Mouse (Mus musculus): Measurements from ENCODE around the gene Pop7. TPM values are rescaled to one million over a fixed set of nuclear protein-coding genes. Genes with fewer than 3 reads are reported as not detected.

Pop7 gene
- polyA plus RNA-seq (2015; fragmentation: Nextera tagmentation; extraction: Ambion mirVana), result 84.6 and 90.0 TPM in 2 replicates

DNA sequence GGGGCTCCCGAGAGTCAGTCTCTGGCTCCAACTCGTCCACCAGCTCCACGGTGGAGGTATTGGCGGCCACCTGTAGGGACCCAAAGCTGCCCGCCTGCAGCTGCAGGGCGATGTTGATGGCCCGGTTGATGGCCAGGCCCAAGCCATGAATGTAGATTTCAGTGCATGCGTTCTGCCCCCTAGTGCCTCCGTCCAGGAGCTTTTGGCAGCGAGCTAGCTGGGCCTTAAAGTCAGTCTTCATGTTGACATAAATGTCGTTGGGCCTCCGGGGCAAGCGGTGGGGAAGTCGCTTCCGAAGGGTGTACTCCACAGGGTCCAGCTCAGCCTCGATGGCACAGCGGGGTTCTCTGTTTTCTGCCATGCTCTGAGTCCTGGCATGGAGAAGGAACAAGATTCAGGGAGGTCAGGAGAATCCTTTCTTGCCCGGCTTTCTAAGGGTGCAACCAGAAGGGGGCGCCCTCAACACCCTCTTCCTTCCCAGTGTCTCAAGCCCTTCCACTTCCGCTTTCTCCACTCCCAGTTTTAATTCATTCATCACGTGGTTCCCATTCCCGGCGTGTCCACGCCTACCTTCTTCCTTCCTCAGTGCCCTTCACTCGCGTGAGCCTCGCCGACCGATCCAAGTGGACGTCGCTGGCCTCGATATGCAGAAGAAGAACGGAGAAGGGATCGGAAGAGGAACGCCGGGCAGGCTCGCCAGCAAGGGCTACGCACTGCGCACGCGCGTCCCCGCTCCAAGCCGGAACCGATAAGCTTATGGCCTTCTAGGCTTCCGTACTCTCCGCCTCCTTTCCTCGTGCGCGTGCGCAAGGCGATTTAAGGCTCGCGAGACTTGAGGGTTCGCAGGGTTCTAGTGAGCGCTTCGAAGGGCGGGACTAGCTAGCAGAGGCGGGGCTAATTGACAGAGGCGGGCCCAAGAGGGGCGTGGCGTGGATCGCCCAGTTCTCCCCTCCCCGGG, at the start of gene Pop7:
TSS of gene Pop7 (minus strand) at position 810 of the 958 bp plus-strand sequence.
- peak; percentile 100 for DNase-seq (ENCODE audit: low spot score)

DNA sequence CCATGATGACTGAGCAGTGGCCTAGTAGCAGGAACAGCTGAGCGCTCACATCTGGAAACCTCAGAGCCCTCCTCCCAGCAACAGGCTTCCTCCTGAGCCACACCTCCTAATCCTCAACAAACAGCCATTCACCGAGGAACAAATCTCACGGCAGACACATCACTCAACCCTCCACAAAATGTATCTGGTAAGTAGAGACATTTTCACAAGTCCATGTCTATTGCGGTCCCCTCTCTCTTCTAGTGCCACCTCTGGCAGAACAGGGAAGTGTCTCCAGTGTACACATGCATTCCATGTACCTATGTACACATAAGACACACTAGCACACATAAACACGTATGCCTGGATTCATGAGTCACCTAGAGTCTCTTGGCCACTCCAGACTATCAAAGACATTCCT, 48.8 kb upstream of the Pop7 start:
- DNase-seq (ENCODE audit: low spot score), result peak; percentile 39

GRCm38 (mm10) chr5:137549840-137550239, 47.5 kb upstream of the Pop7 start:
- DNase-seq (ENCODE audit: low spot score), result no peak

- DNase-seq (ENCODE audit: low spot score), result no peak
Measured at GRCm38 (mm10) chr5:137545596-137545995, 43.3 kb upstream of the Pop7 start.

- DNase-seq (ENCODE audit: low spot score), result no peak
Measured at GRCm38 (mm10) chr5:137544926-137545325, 42.6 kb upstream of the Pop7 start.

- DNase-seq (ENCODE audit: low spot score), result no peak
Measured at GRCm38 (mm10) chr5:137541768-137542540, 39.6 kb upstream of the Pop7 start.

GRCm38 (mm10) chr5:137540991-137541390, 38.7 kb upstream of the Pop7 start:
- no peak for DNase-seq (ENCODE audit: low spot score)

DNA sequence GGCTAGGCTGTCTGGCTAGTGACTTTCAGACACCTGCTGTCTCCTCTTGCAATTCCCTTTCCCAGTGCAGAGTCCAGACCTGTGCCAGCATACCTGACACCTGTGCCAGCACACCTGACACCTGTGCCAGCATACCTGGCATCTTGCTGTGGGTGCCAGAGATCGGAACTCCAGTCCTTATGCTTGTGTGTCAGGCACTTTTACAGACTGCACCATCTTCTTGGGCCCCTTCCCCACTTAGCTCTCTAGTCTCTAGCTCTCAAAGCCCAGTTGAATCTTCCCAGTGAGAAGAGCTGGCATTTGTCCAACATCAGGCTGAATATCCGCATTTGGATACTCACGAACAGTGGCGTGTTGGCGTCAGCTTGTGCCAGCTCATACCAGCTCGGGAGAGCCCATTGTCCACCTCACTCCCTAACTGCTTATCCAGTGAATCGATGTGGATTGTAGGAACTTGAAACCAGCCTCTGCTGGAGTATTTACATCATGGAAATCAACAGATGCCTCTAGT, 37.0 kb upstream of the Pop7 start:
- DNase-seq (ENCODE audit: low spot score), result no peak

- no peak for DNase-seq (ENCODE audit: low spot score)
Measured at GRCm38 (mm10) chr5:137537461-137537860, 35.1 kb upstream of the Pop7 start.

DNA sequence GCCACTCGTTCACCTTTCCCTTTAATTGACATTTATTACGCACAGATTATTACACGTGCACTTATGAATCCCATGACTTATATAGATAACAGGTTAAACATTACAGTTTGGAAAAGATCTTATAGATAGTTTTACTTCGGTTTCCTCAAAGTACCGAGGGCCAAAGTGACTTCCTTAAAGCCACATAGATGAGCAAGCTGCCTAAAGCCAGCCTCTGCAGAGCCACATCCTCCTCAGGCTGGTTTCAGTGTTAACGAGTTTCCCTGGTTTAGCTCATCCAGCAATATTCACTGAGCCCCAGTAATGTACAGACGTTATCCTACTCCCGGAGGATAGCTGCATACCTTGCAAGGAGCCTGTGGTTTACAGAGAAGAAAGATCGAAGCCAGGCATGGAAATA, 33.0 kb upstream of the Pop7 start:
- no peak for DNase-seq (ENCODE audit: low spot score)

- DNase-seq (ENCODE audit: low spot score), result no peak
Measured at GRCm38 (mm10) chr5:137534762-137535161, 32.4 kb upstream of the Pop7 start.

DNA sequence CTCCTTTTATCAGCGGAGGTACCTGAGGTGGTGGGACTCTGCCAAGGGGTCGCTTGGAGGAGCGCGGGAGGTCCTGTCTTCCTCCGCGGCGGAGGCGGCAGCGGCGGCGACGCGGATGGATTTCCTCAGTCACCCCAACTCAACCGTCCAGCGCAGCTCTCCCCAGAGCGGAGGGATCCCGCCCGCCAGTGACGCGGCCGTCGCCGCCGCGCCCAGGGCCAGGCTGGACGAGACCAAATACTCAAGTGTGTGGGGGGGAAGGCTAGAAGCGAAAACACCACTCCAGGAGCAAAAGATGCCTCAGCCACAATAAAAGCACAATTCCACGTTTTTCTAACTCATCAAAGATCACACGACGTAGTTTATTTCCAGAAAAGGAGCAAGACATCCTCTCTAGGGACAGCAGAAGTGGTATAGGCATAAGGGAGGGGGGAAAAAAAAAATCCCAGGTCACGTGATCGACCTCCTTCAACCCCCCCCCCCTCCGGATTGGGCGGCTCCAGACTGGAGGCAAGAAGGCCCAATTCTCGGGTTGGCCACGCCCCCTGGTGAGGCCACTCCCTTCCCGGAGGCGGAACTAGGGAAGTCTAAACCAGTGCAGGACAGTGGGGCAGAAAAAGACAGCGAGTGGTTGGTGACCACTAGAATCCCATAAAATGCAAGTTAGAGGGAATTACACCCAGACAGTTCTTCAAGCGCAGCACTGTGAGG, 31.0 kb upstream of the Pop7 start, which contains the start of the genes Epo and Gnb2:
TSS of gene Epo (minus strand) at position 126 of the 711 bp plus-strand sequence.
TSS of gene Gnb2 (minus strand) at position 394 of the 711 bp plus-strand sequence.
- DNase-seq (ENCODE audit: low spot score), result peak; percentile 98

DNA sequence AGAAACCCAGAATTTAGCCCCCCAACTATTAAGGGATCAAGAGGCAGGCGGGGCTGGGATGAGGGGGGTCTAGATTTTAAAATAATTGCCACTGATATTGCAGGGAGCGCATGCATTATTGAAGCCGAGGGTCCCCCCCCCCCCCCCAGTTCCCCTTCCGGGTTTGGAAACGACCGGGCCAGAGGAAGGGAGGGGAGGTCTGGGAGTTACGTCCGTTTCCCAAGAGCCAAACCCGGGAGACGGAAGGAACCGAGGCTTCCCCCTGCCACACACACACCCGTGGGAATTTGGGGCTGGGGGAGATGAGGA, 30.4 kb upstream of the Pop7 start:
- no peak for DNase-seq (ENCODE audit: low spot score)

- DNase-seq (ENCODE audit: low spot score), result no peak
Measured at GRCm38 (mm10) chr5:137532131-137532807, 30.0 kb upstream of the Pop7 start.

DNA sequence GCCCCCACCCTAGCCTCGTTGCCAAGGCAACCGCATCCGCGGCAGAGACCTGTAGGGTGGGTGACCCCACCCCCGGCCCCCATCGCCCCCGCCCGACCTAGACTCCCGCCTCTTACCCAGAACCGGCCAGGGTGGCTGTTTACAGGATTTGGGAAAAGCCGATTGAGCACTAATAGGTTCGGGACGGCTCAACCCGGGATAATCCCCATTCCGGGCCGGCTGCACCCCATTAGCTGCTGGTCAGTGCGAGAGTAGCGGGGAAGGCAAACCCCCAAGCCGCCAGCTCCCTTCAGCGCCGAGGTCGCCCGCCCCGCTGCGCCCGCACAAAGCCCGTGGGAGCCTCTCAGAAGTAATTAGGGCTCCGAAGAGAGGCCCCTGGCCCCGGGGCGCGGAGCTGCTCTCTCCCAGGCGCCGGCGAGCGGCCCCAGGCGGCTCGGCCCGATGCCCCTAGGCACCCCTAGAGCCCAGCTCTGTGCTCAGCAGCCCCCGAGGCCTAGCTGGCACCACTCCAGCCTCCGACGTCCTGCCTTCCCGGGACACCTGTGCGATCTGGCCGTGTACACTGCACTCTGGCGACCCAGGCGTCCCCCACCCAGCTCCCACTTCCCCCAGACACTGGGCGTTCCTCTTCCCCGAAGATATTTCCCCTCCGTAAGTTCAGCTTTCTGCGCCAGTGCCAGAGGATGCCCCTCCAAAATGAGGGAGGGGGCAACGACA, 29.3 kb upstream of the Pop7 start:
- DNase-seq (ENCODE audit: low spot score), result no peak

DNA sequence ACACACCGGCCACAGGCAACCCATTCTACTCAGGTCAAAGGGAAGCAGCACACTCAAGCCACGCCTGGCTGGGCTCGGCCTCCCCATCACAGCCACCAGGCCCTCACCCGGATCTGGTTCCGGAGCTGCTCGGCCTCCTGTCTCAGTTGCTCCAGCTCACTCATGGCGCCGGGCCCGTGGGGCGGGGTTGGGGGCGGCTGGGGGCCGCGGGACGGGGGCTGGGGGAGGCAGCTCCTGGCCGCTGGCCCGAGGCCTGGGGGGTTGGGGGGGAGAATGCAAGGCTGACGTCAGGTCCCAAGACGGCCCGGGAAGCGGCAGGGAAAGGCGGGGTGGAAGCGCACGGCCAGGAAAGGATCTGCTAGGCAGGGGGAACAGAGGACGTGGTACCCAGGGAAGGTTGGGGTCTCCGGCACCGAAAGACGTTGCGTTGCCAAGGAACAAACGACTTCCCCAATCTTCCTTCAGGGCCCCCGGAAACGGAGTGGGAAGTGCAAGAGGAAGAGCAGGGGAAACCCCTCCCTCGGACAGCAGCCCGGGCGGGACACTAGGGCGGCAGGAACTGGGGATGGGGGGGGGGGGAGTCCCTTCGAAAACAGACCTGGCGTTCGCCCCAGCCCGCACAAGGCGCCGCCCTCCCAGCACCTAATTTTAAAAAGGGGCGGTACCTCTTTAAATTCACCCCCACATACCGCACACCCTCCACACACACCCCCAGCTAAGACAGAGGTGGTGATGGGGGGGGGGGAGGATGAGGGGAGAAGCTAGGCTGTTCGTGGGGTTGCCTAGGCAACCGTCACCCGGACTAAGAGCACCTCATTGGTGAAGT, 28.5 kb upstream of the Pop7 start:
- DNase-seq (ENCODE audit: low spot score), result peak; percentile 80

DNA sequence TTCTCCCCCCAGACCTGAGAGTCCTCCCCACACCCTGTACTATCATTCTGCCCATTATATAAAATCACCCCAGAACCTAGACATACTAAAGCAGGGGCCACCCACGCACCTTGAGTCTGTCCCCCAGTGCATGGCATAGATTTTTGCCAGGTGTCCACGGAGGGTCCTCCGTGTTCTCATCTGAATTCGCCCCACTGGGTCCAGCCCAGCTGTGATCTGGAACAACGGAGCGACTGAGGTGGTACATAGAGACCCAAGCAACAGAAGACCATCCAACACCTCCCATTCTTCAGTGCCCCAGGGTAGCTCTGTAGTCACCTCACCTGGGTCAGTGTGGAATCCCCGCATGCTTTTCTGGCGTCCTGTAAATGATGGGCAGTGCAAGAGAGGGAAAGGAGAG, 27.8 kb upstream of the Pop7 start:
- no peak for DNase-seq (ENCODE audit: low spot score)

GRCm38 (mm10) chr5:137529221-137529995, 27.1 kb upstream of the Pop7 start:
- no peak for DNase-seq (ENCODE audit: low spot score)
